Mouse (Mus musculus) brain, embryonic 14.5 days (tissue): Measurements from ENCODE around the gene Car5a.

ENCODE experiments used
- CTCF ChIP-seq: fragments of 200-500 bp; IDR thresholded peaks from 2 replicates; pipeline ENCODE4 v1.5.1; 2012; ENCODE audit warnings: inconsistent platforms, mild to moderate bottlenecking, moderate library complexity, borderline replicate concordance; ENCODE audit not compliant: insufficient read depth, insufficient read length; ENCODE audit errors: extremely low read depth
- POLR2A ChIP-seq: fragments of 200-500 bp; IDR thresholded peaks from 2 replicates; pipeline ENCODE4 v1.6.1; 2012; ENCODE audit warnings: mild to moderate bottlenecking, inconsistent platforms, borderline replicate concordance; ENCODE audit not compliant: poor library complexity, insufficient read depth, insufficient read length, severe bottlenecking; ENCODE audit errors: extremely low read depth

- TF ChIP-seq POLR2A (no peak), CTCF (no peak)
Observed at GRCm38 (mm10) chr8:121985673-121986072, 41.0 kb upstream of the Car5a start.
